Mouse (Mus musculus) heart, postnatal 0 days (tissue): ENCODE data around the gene Prkg2. TPM values are rescaled to one million over a fixed set of nuclear protein-coding genes. Genes with fewer than 3 reads are reported as not detected.

Source experiments
- ATAC-seq: fragments of 200-750 bp; cut with Nextera tagmentation; 2 replicates; pipeline ENCODE4 v1.8.0; 2017; ENCODE audit warnings: low read depth, moderate number of reproducible peaks, moderate library complexity; ENCODE audit not compliant: insufficient read depth
- DNase-seq: peaks from one replicate; pipeline ENCODE4 v3.0.0-alpha.2; 2016; ENCODE audit warnings: low spot score
- H3K27ac ChIP-seq: fragments of 300-500 bp; sonication (generic); 2 replicates; pipeline ENCODE4 v1.5.1; 2014; ENCODE audit warnings: low read depth, mild to moderate bottlenecking
- H3K27me3 ChIP-seq: fragments of 300-500 bp; sonication (generic); 2 replicates; pipeline ENCODE4 v1.6.1; 2014; ENCODE audit warnings: low read length, mixed read lengths; ENCODE audit not compliant: control insufficient read depth, insufficient read depth
- H3K36me3 ChIP-seq: fragments of 300-500 bp; sonication (generic); replicated peaks from 2 replicates; pipeline ENCODE4 v1.6.1; 2014; ENCODE audit warnings: low read length, mixed read lengths; ENCODE audit not compliant: control insufficient read depth, insufficient read depth
- H3K4me1 ChIP-seq: fragments of 300-500 bp; sonication (generic); 2 replicates; pipeline ENCODE4 v1.6.1; 2014; ENCODE audit warnings: antibody characterized with exemption; ENCODE audit not compliant: control insufficient read depth, insufficient read depth
- H3K4me2 ChIP-seq: fragments of 300-500 bp; sonication (generic); 2 replicates; pipeline ENCODE4 v1.6.1; 2014; ENCODE audit warnings: low read depth, mild to moderate bottlenecking, low read length, moderate library complexity
- H3K4me3 ChIP-seq: fragments of 300-500 bp; sonication (generic); 2 replicates; pipeline ENCODE4 v1.5.1; 2014; ENCODE audit warnings: low read depth, low read length
- H3K9ac ChIP-seq: fragments of 300-500 bp; sonication (generic); replicated peaks from 2 replicates; pipeline ENCODE4 v1.6.1; 2014; ENCODE audit warnings: low read depth, low read length, mixed read lengths
- H3K9me3 ChIP-seq: fragments of 300-500 bp; sonication (generic); replicated peaks from 2 replicates; pipeline ENCODE4 v1.6.1; 2016; ENCODE audit warnings: low read length; ENCODE audit not compliant: control insufficient read depth
- CTCF ChIP-seq: IDR thresholded peaks from 2 replicates; pipeline ENCODE4 v1.5.1; 2016; ENCODE audit warnings: antibody characterized with exemption, control low read depth, low read depth
- EP300 ChIP-seq: IDR thresholded peaks from 2 replicates; pipeline ENCODE4 v1.6.1; 2016; ENCODE audit warnings: antibody characterized with exemption, low read depth
- WGBS: fragments of 180-500 bp; shearing (Covaris S2); extraction: QIAGEN DNeasy Blood & Tissue Kit; methylation state at CpG from one replicate; pipeline ENCODE4 v1.1.7; 2014; 5-methylcytosine and 5-hydroxymethylcytosine counted together
- polyA plus RNA-seq: library from polyadenylated mRNA; unstranded; fragments of >200 nt; fragmentation: Nextera tagmentation; extraction: Ambion mirVana; gene quantifications from 2 replicates; pipeline ENCODE4 v1.2.1, GENCODE M21; 2015
- total RNA-seq: library from RNA; depleted of rRNA; stranded (reverse); fragments of >200 nt; gene quantifications from 2 replicates; pipeline ENCODE4 v1.2.3, GENCODE M21; 2014; ENCODE audit warnings: low replicate concordance

Gene Prkg2
- total and polyA plus RNA-seq, 2 experiments from 2014 or later, result 0.27 TPM; not detected in 1

- Histone ChIP-seq H3K9me3 (no peaks in the 10 kb centered on the region), H3K9ac (no peak overlapping the region), H3K4me3 (no peak overlapping the region), H3K4me2 (no peak overlapping the region), H3K36me3 (no peaks in the 10 kb centered on the region), H3K27me3 (no peaks in the 10 kb centered on the region), H3K4me1 (no peaks in the 10 kb centered on the region), H3K27ac (no peak overlapping the region)
- 69% methylated on average over 3 of the region's 3 CpGs for WGBS
- DNase-seq (no peak), ATAC-seq (no peak)
- TF ChIP-seq CTCF, result no peak
- TF ChIP-seq EP300, result no peak
Measured at GRCm38 (mm10) chr5:99015140-99015539, 22.0 kb downstream of the Prkg2 start.

GRCm38 (mm10) chr5:99010448-99011151 lies 26.6 kb downstream of the Prkg2 start:
- no peak overlapping the region for H3K27ac ChIP-seq
- TF ChIP-seq EP300, result no peak
- TF ChIP-seq CTCF, result no peak
- H3K4me1 ChIP-seq, result no peaks in the 10 kb centered on the region
- H3K4me3 ChIP-seq, result no peak overlapping the region
- WGBS, result 76% methylated on average over 14 of the region's 14 CpGs
- no peaks in the 10 kb centered on the region for H3K27me3 ChIP-seq
- no peaks in the 10 kb centered on the region for H3K9me3 ChIP-seq
- DNase-seq (no peak), ATAC-seq (no peak)
- no peak overlapping the region for H3K4me2 ChIP-seq
- no peak overlapping the region for H3K9ac ChIP-seq
- no peaks in the 10 kb centered on the region for H3K36me3 ChIP-seq

- H3K9me3 ChIP-seq, result no peaks in the 10 kb centered on the region
- ATAC-seq (no peak), DNase-seq (no peak)
- WGBS, result 68% methylated on average over 4 of the region's 4 CpGs
- no peak overlapping the region for H3K4me2 ChIP-seq
- H3K27me3 ChIP-seq, result no peaks in the 10 kb centered on the region
- H3K4me1 ChIP-seq, result no peaks in the 10 kb centered on the region
- no peak for TF ChIP-seq EP300
- no peak for TF ChIP-seq CTCF
- H3K9ac ChIP-seq, result no peak overlapping the region
- no peaks in the 10 kb centered on the region for H3K36me3 ChIP-seq
- no peak overlapping the region for H3K4me3 ChIP-seq
- no peak overlapping the region for H3K27ac ChIP-seq
Measured at GRCm38 (mm10) chr5:98998104-98998503, 39.0 kb downstream of the Prkg2 start.

GRCm38 (mm10) chr5:98995767-98996166 lies 41.4 kb downstream of the Prkg2 start:
- no peaks in the 10 kb centered on the region for H3K9me3 ChIP-seq
- H3K36me3 ChIP-seq, result no peaks in the 10 kb centered on the region
- H3K9ac ChIP-seq, result no peak overlapping the region
- H3K4me3 ChIP-seq, result no peak overlapping the region
- no peak overlapping the region for H3K27ac ChIP-seq
- DNase-seq, result no peak
- TF ChIP-seq EP300, result no peak
- TF ChIP-seq CTCF, result no peak
- no peak for ATAC-seq
- H3K27me3 ChIP-seq, result no peaks in the 10 kb centered on the region
- WGBS, result 54% methylated on average over 4 of the region's 4 CpGs
- no peak overlapping the region for H3K4me2 ChIP-seq
- H3K4me1 ChIP-seq, result no peaks in the 10 kb centered on the region

- ATAC-seq (no peak), DNase-seq (no peak)
- H3K27me3 ChIP-seq, result no peaks in the 10 kb centered on the region
- TF ChIP-seq EP300 (no peak), CTCF (no peak)
- no peak overlapping the region for H3K4me3 ChIP-seq
- WGBS, result 72% methylated on average over 4 of the region's 4 CpGs
- H3K4me2 ChIP-seq, result no peak overlapping the region
- H3K4me1 ChIP-seq, result no peaks in the 10 kb centered on the region
- H3K36me3 ChIP-seq, result no peaks in the 10 kb centered on the region
- H3K9me3 ChIP-seq, result no peaks in the 10 kb centered on the region
- H3K9ac ChIP-seq, result no peak overlapping the region
- no peak overlapping the region for H3K27ac ChIP-seq
Measured at GRCm38 (mm10) chr5:98991600-98991999, 45.6 kb downstream of the Prkg2 start.

GRCm38 (mm10) chr5:98987634-98988033 lies 49.5 kb downstream of the Prkg2 start:
- no peak overlapping the region for H3K27ac ChIP-seq
- TF ChIP-seq CTCF (no peak), EP300 (no peak)
- H3K4me3 ChIP-seq, result no peak overlapping the region
- no peak overlapping the region for H3K9ac ChIP-seq
- no peak for ATAC-seq
- no peaks in the 10 kb centered on the region for H3K4me1 ChIP-seq
- H3K9me3 ChIP-seq, result no peaks in the 10 kb centered on the region
- no peaks in the 10 kb centered on the region for H3K36me3 ChIP-seq
- WGBS, result 28% methylated on average over 1 of the region's 1 CpGs
- no peak for DNase-seq
- H3K27me3 ChIP-seq, result no peaks in the 10 kb centered on the region
- no peak overlapping the region for H3K4me2 ChIP-seq
